Mouse (Mus musculus) heart, embryonic 14.5 days (tissue): ENCODE data around the gene Lsg1. TPM values are rescaled to one million over a fixed set of nuclear protein-coding genes. Genes with fewer than 3 reads are reported as not detected.

ENCODE experiments used
- ATAC-seq: fragments of 200-750 bp; cut with Nextera tagmentation; 2 replicates; pipeline ENCODE4 v1.8.0; 2017; ENCODE audit warnings: low read depth, moderate TSS enrichment; ENCODE audit not compliant: insufficient number of reproducible peaks, insufficient read depth, low FRiP score
- H3K27ac ChIP-seq, 2 experiments: fragments of 200-500 bp in 1 of 2; fragments of 300-500 bp in 1 of 2; sonication (generic) in 1 of 2; replicated peaks in 1 of 2; 2 replicates each; pipeline ENCODE4 v1.5.1; 2012 to 2014; ENCODE audit warnings: low read depth in 2 of 2, low read length in 2 of 2, control low read depth in 1 of 2, mild to moderate bottlenecking in 1 of 2, mixed read lengths in 1 of 2; ENCODE audit not compliant: control insufficient read depth in 1 of 2, insufficient read depth in 1 of 2
- H3K27me3 ChIP-seq: fragments of 300-500 bp; sonication (generic); 2 replicates; pipeline ENCODE4 v1.6.1; 2014; ENCODE audit warnings: mild to moderate bottlenecking, low read length, control low read depth; ENCODE audit not compliant: control insufficient read depth, insufficient read depth
- H3K36me3 ChIP-seq: fragments of 300-500 bp; sonication (generic); 2 replicates; pipeline ENCODE4 v1.6.1; 2014; ENCODE audit warnings: mild to moderate bottlenecking, control low read depth, low read length, mixed read lengths; ENCODE audit not compliant: control insufficient read depth, insufficient read depth
- H3K4me1 ChIP-seq, 2 experiments: fragments of 200-500 bp in 1 of 2; fragments of 300-500 bp in 1 of 2; sonication (generic) in 1 of 2; 2 replicates each; pipeline ENCODE4 v1.6.1; 2012 to 2014; ENCODE audit warnings: low read length in 2 of 2, control low read depth in 1 of 2, mixed read lengths in 1 of 2; ENCODE audit not compliant: control insufficient read depth in 2 of 2, insufficient read depth in 2 of 2
- H3K4me2 ChIP-seq: fragments of 300-500 bp; sonication (generic); 2 replicates; pipeline ENCODE4 v1.6.1; 2014; ENCODE audit warnings: mild to moderate bottlenecking, low read length
- H3K4me3 ChIP-seq, 2 experiments: fragments of 200-500 bp in 1 of 2; fragments of 300-500 bp in 1 of 2; sonication (generic) in 1 of 2; 2 replicates each; pipeline ENCODE4 v1.5.1; 2012 to 2014; ENCODE audit warnings: low read length in 2 of 2, mild to moderate bottlenecking in 2 of 2, control low read depth in 1 of 2, low read depth in 1 of 2, moderate library complexity in 1 of 2; ENCODE audit not compliant: control insufficient read depth in 1 of 2, insufficient read depth in 1 of 2
- H3K9ac ChIP-seq: fragments of 300-500 bp; sonication (generic); 2 replicates; pipeline ENCODE4 v1.6.1; 2014; ENCODE audit warnings: mild to moderate bottlenecking, low read length
- H3K9me3 ChIP-seq: fragments of 300-500 bp; sonication (generic); 2 replicates; pipeline ENCODE4 v1.6.1; 2016; ENCODE audit warnings: low read length, control low read depth; ENCODE audit not compliant: control insufficient read depth
- WGBS: fragments of 180-500 bp; shearing (Covaris S2); extraction: QIAGEN DNeasy Blood & Tissue Kit; methylation state at CpG from one replicate; pipeline ENCODE4 v1.1.7; 2014; 5-methylcytosine and 5-hydroxymethylcytosine counted together
- polyA plus RNA-seq: library from polyadenylated mRNA; unstranded; fragments of >200 nt; fragmentation: Nextera tagmentation; extraction: Ambion mirVana; gene quantifications from 2 replicates; pipeline ENCODE4 v1.2.1, GENCODE M21; 2014

Lsg1 gene
- polyA plus RNA-seq, 1 experiment from 2014 or later: 39.0 TPM

DNA sequence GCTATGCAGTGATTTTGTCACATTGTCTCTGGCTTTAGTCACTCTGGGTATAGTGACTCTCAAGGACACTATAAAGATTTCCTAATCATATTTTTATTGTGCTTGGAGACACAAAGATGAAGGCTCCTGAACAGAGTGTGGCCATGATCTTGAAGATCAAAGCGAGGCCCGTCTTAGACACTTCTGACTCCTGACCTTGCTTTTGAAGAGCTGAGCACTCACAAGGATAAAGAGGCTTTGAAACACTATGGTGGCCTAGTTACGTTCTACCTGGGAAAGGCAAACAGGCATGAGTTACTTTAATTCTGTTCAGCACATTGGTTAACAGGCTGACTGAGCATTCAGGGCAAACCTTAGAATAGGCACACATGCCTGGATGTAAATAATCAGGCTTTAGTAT lies 28.9 kb upstream of the Lsg1 start:
- no peak overlapping the region for H3K9ac ChIP-seq
- WGBS: 75% methylated on average over 3 of the region's 3 CpGs

DNA sequence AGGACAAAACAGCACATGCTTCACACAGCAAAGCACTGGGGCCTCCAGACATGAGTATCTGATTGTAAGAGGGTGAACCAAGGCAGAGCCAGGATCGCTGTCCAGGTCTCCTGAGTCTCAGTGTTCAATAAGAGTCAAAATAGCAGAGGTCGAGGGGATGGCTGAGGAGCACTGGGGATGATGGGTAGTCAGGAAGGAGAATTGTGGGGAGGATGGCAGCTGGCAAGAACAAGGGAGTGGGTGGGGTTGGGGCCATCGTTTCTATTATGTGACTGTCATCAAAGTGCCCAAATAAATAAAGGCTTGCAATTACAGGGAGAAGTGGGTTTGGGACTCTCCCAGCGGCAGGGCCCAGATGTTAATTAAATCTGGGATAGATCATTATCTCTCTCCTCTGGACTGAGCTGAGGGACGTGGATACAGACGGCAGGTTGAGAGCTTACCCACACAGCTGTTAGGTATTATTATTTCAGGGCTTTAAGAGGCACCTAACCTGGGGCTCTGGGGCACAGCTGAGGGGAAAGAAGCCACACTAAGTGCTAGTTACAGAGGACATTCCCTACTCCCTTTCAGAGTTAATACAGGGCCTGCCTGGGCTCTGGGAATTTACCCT lies 27.4 kb upstream of the Lsg1 start:
- 59% methylated on average over 6 of the region's 6 CpGs for WGBS
- Histone ChIP-seq H3K9ac (no peak overlapping the region), H3K4me2 (no peak overlapping the region), H3K4me1 (no peaks in the 10 kb centered on the region), H3K36me3 (no peaks in the 10 kb centered on the region), H3K4me3 (no peak overlapping the region), H3K9me3 (no peaks in the 10 kb centered on the region), H3K27ac (no peak overlapping the region), H3K27me3 (no peaks in the 10 kb centered on the region)
- ATAC-seq: no peak

More for the DNA sequence above, 28.9 kb upstream of the Lsg1 start:
- Histone ChIP-seq H3K27ac (no peak overlapping the region), H3K27me3 (no peaks in the 10 kb centered on the region), H3K4me3 (no peak overlapping the region), H3K9me3 (no peaks in the 10 kb centered on the region), H3K4me1 (no peaks in the 10 kb centered on the region), H3K4me2 (no peak overlapping the region), H3K36me3 (no peaks in the 10 kb centered on the region)
- ATAC-seq: no peak

- no peaks in the 10 kb centered on the region for H3K4me1 ChIP-seq
- H3K27ac ChIP-seq: no peak overlapping the region
- WGBS: 44% methylated on average over 5 of the region's 5 CpGs
- ATAC-seq: no peak
- H3K9ac ChIP-seq: no peak overlapping the region
- no peak overlapping the region for H3K4me2 ChIP-seq
- no peaks in the 10 kb centered on the region for H3K9me3 ChIP-seq
- no peaks in the 10 kb centered on the region for H3K36me3 ChIP-seq
- no peaks in the 10 kb centered on the region for H3K27me3 ChIP-seq
- H3K4me3 ChIP-seq: no peak overlapping the region
Observed at GRCm38 (mm10) chr16:30614122-30614521, 26.7 kb upstream of the Lsg1 start.

DNA sequence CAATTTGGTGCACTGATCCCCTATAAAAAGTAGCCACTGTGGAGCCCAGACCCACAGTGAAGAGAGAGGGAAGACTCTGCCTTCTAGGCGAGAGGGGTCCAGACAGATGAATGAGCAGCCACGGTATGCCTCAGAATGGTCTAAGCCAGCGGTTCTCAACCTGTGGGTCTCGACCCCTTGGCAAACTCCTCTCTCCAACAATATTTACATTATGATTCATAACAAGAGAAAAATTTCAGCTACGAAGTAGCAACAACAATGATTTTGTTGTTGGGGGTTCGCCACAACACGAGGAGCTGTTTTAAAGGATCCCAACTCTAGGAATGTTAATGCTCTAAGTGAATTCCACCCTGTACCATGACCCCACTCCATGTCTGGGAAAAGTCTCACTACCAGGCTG lies 25.7 kb upstream of the Lsg1 start:
- H3K36me3 ChIP-seq: no peaks in the 10 kb centered on the region
- no peak overlapping the region for H3K4me3 ChIP-seq
- no peaks in the 10 kb centered on the region for H3K27me3 ChIP-seq
- H3K9me3 ChIP-seq: no peaks in the 10 kb centered on the region
- no peak overlapping the region for H3K9ac ChIP-seq
- ATAC-seq: no peak
- no peaks in the 10 kb centered on the region for H3K4me1 ChIP-seq
- 84% methylated on average over 7 of the region's 7 CpGs for WGBS
- H3K4me2 ChIP-seq: no peak overlapping the region
- H3K27ac ChIP-seq: no peak overlapping the region

- no peaks in the 10 kb centered on the region for H3K27me3 ChIP-seq
- H3K9ac ChIP-seq: no peak overlapping the region
- no peak for ATAC-seq
- H3K4me2 ChIP-seq: no peak overlapping the region
- H3K9me3 ChIP-seq: no peaks in the 10 kb centered on the region
- H3K27ac ChIP-seq: no peak overlapping the region
- no peaks in the 10 kb centered on the region for H3K4me1 ChIP-seq
- WGBS: 52% methylated on average over 5 of the region's 5 CpGs
- H3K36me3 ChIP-seq: no peaks in the 10 kb centered on the region
- no peak overlapping the region for H3K4me3 ChIP-seq
Observed at GRCm38 (mm10) chr16:30611331-30611730, 23.9 kb upstream of the Lsg1 start.

GRCm38 (mm10) chr16:30607868-30608267 lies 20.5 kb upstream of the Lsg1 start:
- H3K27ac ChIP-seq: no peak overlapping the region
- no peak overlapping the region for H3K4me3 ChIP-seq
- no peak for ATAC-seq
- H3K9ac ChIP-seq: no peak overlapping the region
- H3K9me3 ChIP-seq: no peaks in the 10 kb centered on the region
- WGBS: 80% methylated on average over 3 of the region's 3 CpGs
- H3K27me3 ChIP-seq: no peaks in the 10 kb centered on the region
- H3K36me3 ChIP-seq: no peaks in the 10 kb centered on the region
- no peak overlapping the region for H3K4me2 ChIP-seq
- H3K4me1 ChIP-seq: peaks cover 15 to 17% of the 10 kb centered on the region in 2 experiments

- Histone ChIP-seq H3K4me3 (no peak overlapping the region), H3K9me3 (no peaks in the 10 kb centered on the region), H3K9ac (no peak overlapping the region), H3K27me3 (no peaks in the 10 kb centered on the region), H3K4me1 (peaks cover 30 to 38% of the 10 kb centered on the region in 2 experiments), H3K27ac (no peak overlapping the region), H3K4me2 (no peak overlapping the region), H3K36me3 (0 out of 2 replicates have a peak, but pooled peaks cover 3% of the 10 kb centered on the region)
- ATAC-seq: no peak
- WGBS: 78% methylated on average over 6 of the region's 6 CpGs
Observed at GRCm38 (mm10) chr16:30605528-30605927, 18.1 kb upstream of the Lsg1 start.

GRCm38 (mm10) chr16:30604807-30605137 lies 17.4 kb upstream of the Lsg1 start:
- no peak overlapping the region for H3K9ac ChIP-seq
- H3K4me3 ChIP-seq: no peak overlapping the region
- peak overlapping the region in 1 of 2 experiments; percentile 4; a peak in 2 of 4 replicates for H3K27ac ChIP-seq
- no peaks in the 10 kb centered on the region for H3K9me3 ChIP-seq
- 0 out of 2 replicates have a peak, but pooled peaks cover 3% of the 10 kb centered on the region for H3K36me3 ChIP-seq
- H3K4me1 ChIP-seq: peaks cover 30 to 38% of the 10 kb centered on the region in 2 experiments
- 32% methylated on average over 7 of the region's 7 CpGs for WGBS
- H3K27me3 ChIP-seq: no peaks in the 10 kb centered on the region
- no peak for ATAC-seq
- peak overlapping the region; percentile 2; the same call in 1 of the 2 replicates for H3K4me2 ChIP-seq
